Mouse (Mus musculus) thymus, adult 2 months (tissue): ENCODE data around the gene Pafah1b2. TPM values are rescaled to one million over a fixed set of nuclear protein-coding genes. Genes with fewer than 3 reads are reported as not detected.

ENCODE experiments used
- DNase-seq: peaks from one replicate; pipeline ENCODE4 v3.0.0; 2021
- H3K27ac ChIP-seq: fragments of 200-500 bp; 2 replicates; pipeline ENCODE4 v1.5.1; 2012; ENCODE audit warnings: low read length, control low read depth; ENCODE audit not compliant: control insufficient read depth, insufficient read depth
- H3K27me3 ChIP-seq: fragments of 200-500 bp; 2 replicates; pipeline ENCODE4 v1.6.1; 2012; ENCODE audit warnings: mild to moderate bottlenecking, low read length, moderate library complexity, mixed read lengths; ENCODE audit not compliant: control insufficient read depth, insufficient read depth
- H3K36me3 ChIP-seq: fragments of 200-500 bp; 2 replicates; pipeline ENCODE4 v1.6.1; 2012; ENCODE audit warnings: mild to moderate bottlenecking, low read length, moderate library complexity; ENCODE audit not compliant: control insufficient read depth, insufficient read depth
- H3K4me1 ChIP-seq: fragments of 200-500 bp; replicated peaks from 2 replicates; pipeline ENCODE4 v1.6.1; 2012; ENCODE audit warnings: low read length; ENCODE audit not compliant: control insufficient read depth, insufficient read depth
- H3K4me3 ChIP-seq: fragments of 200-500 bp; 2 replicates; pipeline ENCODE4 v1.5.1; 2012; ENCODE audit warnings: mild to moderate bottlenecking, low read length, control low read depth, moderate library complexity; ENCODE audit not compliant: control insufficient read depth, insufficient read depth
- CTCF ChIP-seq: fragments of 200-500 bp; IDR thresholded peaks from 2 replicates; pipeline ENCODE4 v1.5.1; 2012; ENCODE audit warnings: mild to moderate bottlenecking, control low read depth, low read length, moderate library complexity, borderline replicate concordance; ENCODE audit not compliant: control insufficient read depth, poor library complexity, insufficient read depth; ENCODE audit errors: extremely low read depth
- POLR2A ChIP-seq: fragments of 200-500 bp; IDR thresholded peaks from 2 replicates; pipeline ENCODE4 v1.6.1; 2012; ENCODE audit warnings: mild to moderate bottlenecking, low read length, control low read depth, moderate library complexity; ENCODE audit not compliant: control insufficient read depth, poor library complexity, insufficient read depth; ENCODE audit errors: extremely low read depth
- WGBS: fragments of 180-500 bp; shearing (Covaris S2); methylation state at CpG from one replicate; pipeline ENCODE4 v1.1.7; 2018; 5-methylcytosine and 5-hydroxymethylcytosine counted together
- polyA plus RNA-seq: library from polyadenylated mRNA; depleted of rRNA; stranded (reverse); fragments of >200 nt; gene quantifications from 2 replicates; pipeline ENCODE4 v1.2.3, GENCODE M21; 2012

Gene Pafah1b2
- polyA plus RNA-seq, 1 experiment, result 24.4 TPM

- no peak overlapping the region for H3K27ac ChIP-seq
- no peaks in the 10 kb centered on the region for H3K27me3 ChIP-seq
- DNase-seq, result no peak
- no peak overlapping the region for H3K4me3 ChIP-seq
- 90% methylated on average over 7 of the region's 7 CpGs for WGBS
- no peaks in the 10 kb centered on the region for H3K36me3 ChIP-seq
- H3K4me1 ChIP-seq, result 0 out of 2 replicates have a peak, but pooled peaks cover 3% of the 10 kb centered on the region
- no peak for TF ChIP-seq POLR2A
- TF ChIP-seq CTCF, result no peak
Measured at GRCm38 (mm10) chr9:46049525-46049924, 37.0 kb upstream of the Pafah1b2 start.

GRCm38 (mm10) chr9:46046724-46047517 is 34.4 kb upstream of the Pafah1b2 start:
- WGBS, result 96% methylated on average over 11 of the region's 11 CpGs
- H3K4me1 ChIP-seq, result 0 out of 2 replicates have a peak, but pooled peaks cover 6% of the 10 kb centered on the region
- DNase-seq, result no peak
- no peak overlapping the region for H3K4me3 ChIP-seq
- no peaks in the 10 kb centered on the region for H3K27me3 ChIP-seq
- H3K27ac ChIP-seq, result no peak overlapping the region
- H3K36me3 ChIP-seq, result no peaks in the 10 kb centered on the region
- TF ChIP-seq CTCF, result no peak
- no peak for TF ChIP-seq POLR2A

- WGBS, result 97% methylated on average over 8 of the region's 8 CpGs
- Histone ChIP-seq H3K27ac (no peak overlapping the region), H3K4me1 (0 out of 2 replicates have a peak, but pooled peaks cover 3% of the 10 kb centered on the region), H3K4me3 (no peak overlapping the region), H3K27me3 (no peaks in the 10 kb centered on the region), H3K36me3 (no peaks in the 10 kb centered on the region)
- DNase-seq, result no peak
- TF ChIP-seq POLR2A (no peak), CTCF (no peak)
Measured at GRCm38 (mm10) chr9:46043626-46044025, 31.1 kb upstream of the Pafah1b2 start.

- Histone ChIP-seq H3K4me3 (no peak overlapping the region), H3K27me3 (no peaks in the 10 kb centered on the region), H3K4me1 (0 out of 2 replicates have a peak, but pooled peaks cover 3% of the 10 kb centered on the region), H3K27ac (no peak overlapping the region), H3K36me3 (no peaks in the 10 kb centered on the region)
- WGBS, result 94% methylated on average over 3 of the region's 3 CpGs
- no peak for DNase-seq
- no peak for TF ChIP-seq POLR2A
- no peak for TF ChIP-seq CTCF
Measured at GRCm38 (mm10) chr9:46042387-46042786, 29.9 kb upstream of the Pafah1b2 start.

GRCm38 (mm10) chr9:46041186-46041585 is 28.7 kb upstream of the Pafah1b2 start:
- TF ChIP-seq POLR2A (no peak), CTCF (no peak)
- Histone ChIP-seq H3K36me3 (no peaks in the 10 kb centered on the region), H3K27me3 (no peaks in the 10 kb centered on the region), H3K27ac (no peak overlapping the region), H3K4me3 (no peak overlapping the region), H3K4me1 (0 out of 2 replicates have a peak, but pooled peaks cover 3% of the 10 kb centered on the region)
- WGBS, result 94% methylated on average over 2 of the region's 2 CpGs
- no peak for DNase-seq

GRCm38 (mm10) chr9:46038786-46039185 is 26.3 kb upstream of the Pafah1b2 start:
- Histone ChIP-seq H3K4me3 (no peak overlapping the region), H3K27me3 (no peaks in the 10 kb centered on the region), H3K27ac (no peak overlapping the region), H3K36me3 (no peaks in the 10 kb centered on the region), H3K4me1 (0 out of 2 replicates have a peak, but pooled peaks cover 4% of the 10 kb centered on the region)
- 98% methylated on average over 13 of the region's 13 CpGs for WGBS
- no peak for TF ChIP-seq POLR2A
- no peak for TF ChIP-seq CTCF
- DNase-seq, result no peak

GRCm38 (mm10) chr9:46036881-46037280 is 24.4 kb upstream of the Pafah1b2 start:
- Histone ChIP-seq H3K27ac (no peak overlapping the region), H3K4me1 (0 out of 2 replicates have a peak, but pooled peaks cover 3% of the 10 kb centered on the region), H3K4me3 (no peak overlapping the region), H3K27me3 (no peaks in the 10 kb centered on the region), H3K36me3 (no peaks in the 10 kb centered on the region)
- WGBS, result 97% methylated on average over 8 of the region's 8 CpGs
- DNase-seq, result no peak
- no peak for TF ChIP-seq POLR2A
- TF ChIP-seq CTCF, result no peak
